Mouse (Mus musculus) neural tube, embryonic 14.5 days (tissue): ENCODE data around the gene Sorl1. TPM values are rescaled to one million over a fixed set of nuclear protein-coding genes. Genes with fewer than 3 reads are reported as not detected.

Source experiments
- ATAC-seq: fragments of 200-750 bp; cut with Nextera tagmentation; 2 replicates; pipeline ENCODE4 v1.8.0; 2017; ENCODE audit warnings: low read depth, mild to moderate bottlenecking, moderate TSS enrichment, moderate library complexity
- H3K27ac ChIP-seq: fragments of 300-500 bp; sonication (generic); 2 replicates; pipeline ENCODE4 v1.5.1; 2014; ENCODE audit warnings: low read depth, mild to moderate bottlenecking, control low read depth, low read length, moderate library complexity, mixed read lengths
- H3K27me3 ChIP-seq: fragments of 300-500 bp; sonication (generic); 2 replicates; pipeline ENCODE4 v1.6.1; 2014; ENCODE audit warnings: low read length; ENCODE audit not compliant: control insufficient read depth, insufficient read depth
- H3K36me3 ChIP-seq: fragments of 300-500 bp; sonication (generic); 2 replicates; pipeline ENCODE4 v1.6.1; 2014; ENCODE audit warnings: low read length, mixed read lengths; ENCODE audit not compliant: control insufficient read depth, insufficient read depth
- H3K4me1 ChIP-seq: fragments of 300-500 bp; sonication (generic); 2 replicates; pipeline ENCODE4 v1.6.1; 2014; ENCODE audit warnings: low read length; ENCODE audit not compliant: control insufficient read depth, insufficient read depth
- H3K4me2 ChIP-seq: fragments of 300-500 bp; sonication (generic); 2 replicates; pipeline ENCODE4 v1.6.1; 2014; ENCODE audit warnings: mild to moderate bottlenecking, low read depth, low read length, control low read depth
- H3K4me3 ChIP-seq: fragments of 300-500 bp; sonication (generic); 2 replicates; pipeline ENCODE4 v1.5.1; 2014; ENCODE audit warnings: low read depth, low read length, control low read depth, mixed read lengths
- H3K9ac ChIP-seq: fragments of 300-500 bp; sonication (generic); replicated peaks from 2 replicates; pipeline ENCODE4 v1.6.1; 2014; ENCODE audit warnings: low read depth, mild to moderate bottlenecking, control low read depth, low read length, mixed read lengths
- H3K9me3 ChIP-seq: fragments of 300-500 bp; sonication (generic); 2 replicates; pipeline ENCODE4 v1.6.1; 2016; ENCODE audit warnings: low read length; ENCODE audit not compliant: control insufficient read depth
- WGBS: fragments of 180-500 bp; shearing (Covaris S2); extraction: QIAGEN DNeasy Blood & Tissue Kit; methylation state at CpG from one replicate; pipeline ENCODE4 v1.1.7; 2014; 5-methylcytosine and 5-hydroxymethylcytosine counted together
- polyA plus RNA-seq: library from polyadenylated mRNA; unstranded; fragments of >200 nt; fragmentation: Nextera tagmentation; extraction: Ambion mirVana; gene quantifications from 2 replicates; pipeline ENCODE4 v1.2.1, GENCODE M21; 2014

Gene Sorl1
- polyA plus RNA-seq, 1 experiment from 2014 or later, result 20.4 TPM

DNA sequence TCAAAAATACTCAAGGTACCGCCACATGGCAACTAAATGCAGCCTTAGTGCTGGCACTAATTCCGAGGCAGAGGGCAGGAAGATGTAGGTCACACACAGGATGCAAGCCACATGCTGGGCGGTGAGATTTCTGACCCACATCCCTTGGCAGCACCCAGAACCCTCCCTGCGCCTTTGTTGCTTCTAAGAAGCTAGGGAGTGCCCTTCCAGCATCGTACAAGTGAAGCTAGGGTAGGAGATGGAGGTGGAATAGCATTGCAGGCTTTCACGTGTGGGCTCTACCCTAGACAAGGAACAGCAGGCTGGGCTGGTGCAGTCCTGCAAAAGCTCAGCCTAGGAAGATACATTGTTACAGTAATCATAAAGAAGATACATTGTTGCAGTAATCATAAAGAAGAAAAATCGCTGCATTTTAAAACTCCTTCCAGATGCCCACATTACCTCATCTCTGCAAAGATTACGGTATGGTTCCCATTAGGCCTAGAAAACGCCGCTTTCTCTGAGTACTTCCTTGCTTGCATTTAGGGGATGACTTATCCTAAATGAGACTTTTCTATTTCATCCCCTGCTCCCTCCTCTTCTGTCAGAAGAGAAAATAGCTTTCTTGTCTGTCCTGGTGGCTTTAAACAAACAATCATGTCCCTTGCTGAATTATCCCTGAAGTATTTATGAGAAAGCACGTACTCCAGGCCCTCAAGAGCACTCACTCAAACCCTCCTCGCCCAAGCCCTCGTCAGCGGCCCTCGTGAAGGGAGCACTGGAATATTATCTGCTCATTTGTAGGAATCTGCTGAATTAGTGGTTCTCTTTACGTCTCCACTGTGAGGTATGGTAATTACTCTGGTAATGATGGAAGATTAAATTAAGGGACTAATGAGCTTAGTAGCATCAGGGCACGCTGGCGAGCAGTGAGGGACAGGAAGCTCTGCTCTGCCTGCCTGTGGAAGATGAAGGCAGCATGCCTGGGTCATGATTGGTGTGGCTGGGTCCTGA is 84.8 kb downstream of the Sorl1 start:
- Histone ChIP-seq H3K4me3 (no peak overlapping the region), H3K9ac (no peak overlapping the region), H3K27ac (peak overlapping the region; percentile 87), H3K4me1 (peaks cover 13% of the 10 kb centered on the region; the same call in 1 of the 2 replicates), H3K9me3 (no peaks in the 10 kb centered on the region), H3K36me3 (0 out of 2 replicates have a peak, but pooled peaks cover 4% of the 10 kb centered on the region), H3K27me3 (no peaks in the 10 kb centered on the region), H3K4me2 (no peak overlapping the region)
- WGBS, result 56% methylated on average over 18 of the region's 18 CpGs
- peak; percentile 86 for ATAC-seq

DNA sequence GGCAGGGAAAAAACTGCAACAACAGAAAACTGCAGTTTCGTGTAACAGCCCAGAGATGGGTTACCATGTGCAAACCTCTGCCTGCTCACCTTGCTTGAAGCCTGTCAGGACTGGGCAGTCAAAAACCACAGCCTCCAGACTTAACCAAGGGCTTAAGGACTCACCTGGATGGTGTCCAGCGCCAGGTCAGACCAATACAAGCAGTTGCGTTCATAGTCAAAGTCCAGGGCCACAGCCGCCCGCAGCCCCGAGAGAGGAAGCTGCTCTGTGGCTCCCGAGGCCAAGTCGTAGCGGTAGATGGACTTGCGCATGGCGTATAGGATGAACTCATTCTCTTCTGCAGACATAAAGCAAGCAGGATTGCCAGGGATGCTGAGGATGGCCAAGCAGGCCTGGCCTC is 87.2 kb downstream of the Sorl1 start:
- H3K4me1 ChIP-seq, result peaks cover 13% of the 10 kb centered on the region; the same call in 1 of the 2 replicates
- H3K4me3 ChIP-seq, result no peak overlapping the region
- no peak for ATAC-seq

DNA sequence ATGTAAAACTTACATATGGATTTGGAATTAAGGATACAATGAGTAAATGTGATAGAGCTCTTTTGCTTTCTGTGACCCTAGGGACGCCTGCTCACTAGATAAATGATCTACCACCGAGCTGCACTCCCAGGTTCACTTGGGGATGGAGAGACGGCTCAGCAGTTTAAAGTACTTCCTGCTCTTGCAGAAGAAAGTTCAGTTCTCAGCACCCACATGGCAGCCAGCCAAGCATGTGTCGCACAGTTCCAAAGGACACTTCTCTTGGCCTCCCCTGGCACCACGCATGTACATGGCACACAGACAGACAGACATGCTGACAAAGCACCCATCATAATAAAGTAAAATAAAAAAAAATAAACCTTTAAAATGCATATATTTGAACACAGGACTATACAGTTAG is 88.1 kb downstream of the Sorl1 start:
- no peak overlapping the region for H3K4me3 ChIP-seq
- ATAC-seq, result no peak
- H3K9me3 ChIP-seq, result no peaks in the 10 kb centered on the region
- H3K4me1 ChIP-seq, result peaks cover 13% of the 10 kb centered on the region; the same call in 1 of the 2 replicates
- H3K27ac ChIP-seq, result no peak overlapping the region
- H3K27me3 ChIP-seq, result no peaks in the 10 kb centered on the region
- no peak overlapping the region for H3K4me2 ChIP-seq
- WGBS, result 71% methylated on average over 5 of the region's 5 CpGs
- no peaks in the 10 kb centered on the region for H3K36me3 ChIP-seq
- H3K9ac ChIP-seq, result no peak overlapping the region

More for the DNA sequence above, 87.2 kb downstream of the Sorl1 start:
- 96% methylated on average over 11 of the region's 11 CpGs for WGBS
- no peaks in the 10 kb centered on the region for H3K36me3 ChIP-seq
- no peaks in the 10 kb centered on the region for H3K9me3 ChIP-seq
- no peak overlapping the region for H3K9ac ChIP-seq
- H3K27me3 ChIP-seq, result no peaks in the 10 kb centered on the region
- H3K4me2 ChIP-seq, result no peak overlapping the region
- no peak overlapping the region for H3K27ac ChIP-seq

DNA sequence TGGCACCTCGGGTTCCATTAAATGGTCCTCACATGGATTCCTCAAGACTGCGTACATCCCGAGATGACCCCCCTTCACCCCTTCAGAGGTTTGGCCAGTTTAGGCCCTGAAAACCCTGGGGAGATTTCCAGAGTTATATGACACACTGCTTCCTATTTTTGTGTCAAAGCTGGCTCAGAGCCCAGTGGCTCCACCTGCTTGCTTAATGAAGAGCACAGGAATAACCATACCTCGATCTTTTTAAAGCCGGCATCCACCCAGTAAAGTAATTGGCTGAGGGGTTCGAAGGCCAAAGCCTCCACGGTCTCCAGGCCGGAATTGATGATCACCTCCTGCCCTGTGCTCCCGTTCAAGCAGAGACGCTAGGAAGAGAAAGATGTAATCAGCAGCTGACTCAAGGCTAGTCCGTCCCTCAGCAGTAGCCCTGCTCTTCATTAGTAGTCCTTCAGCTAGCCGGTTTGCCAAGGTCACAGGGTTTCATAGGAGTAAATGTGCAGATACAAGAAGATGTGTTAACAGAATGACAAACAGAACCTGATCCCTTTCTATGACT is 88.8 kb downstream of the Sorl1 start:
- H3K27me3 ChIP-seq, result no peaks in the 10 kb centered on the region
- H3K27ac ChIP-seq, result no peak overlapping the region
- no peak overlapping the region for H3K9ac ChIP-seq
- H3K4me2 ChIP-seq, result no peak overlapping the region
- peaks cover 13% of the 10 kb centered on the region; the same call in 1 of the 2 replicates for H3K4me1 ChIP-seq
- no peaks in the 10 kb centered on the region for H3K9me3 ChIP-seq
- H3K4me3 ChIP-seq, result no peak overlapping the region
- WGBS, result 68% methylated on average over 12 of the region's 12 CpGs
- no peak for ATAC-seq
- H3K36me3 ChIP-seq, result no peaks in the 10 kb centered on the region

DNA sequence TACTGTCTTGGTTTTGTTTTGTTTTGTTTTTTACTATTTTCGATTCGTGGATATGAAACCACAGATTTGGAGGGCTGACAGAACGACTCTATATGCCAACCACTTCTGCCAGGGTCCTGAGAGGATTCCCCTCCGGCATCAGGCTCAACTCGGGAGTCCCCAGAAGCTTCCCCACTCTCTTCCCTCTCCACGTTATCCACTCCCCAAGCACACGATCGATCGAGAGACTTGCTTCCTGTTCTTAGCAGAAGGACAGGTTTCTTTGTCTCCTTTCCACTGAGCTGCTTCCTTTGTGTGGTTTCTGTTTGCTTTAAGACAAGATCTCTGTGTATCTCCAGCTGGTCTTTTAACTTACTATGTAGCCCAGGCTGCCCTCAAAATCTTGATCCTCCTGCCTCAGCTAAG is 90.0 kb downstream of the Sorl1 start:
- ATAC-seq, result no peak
- peaks cover 10% of the 10 kb centered on the region; the same call in 1 of the 2 replicates for H3K4me1 ChIP-seq
- 78% methylated on average over 9 of the region's 9 CpGs for WGBS
- H3K27ac ChIP-seq, result no peak overlapping the region
- H3K9ac ChIP-seq, result no peak overlapping the region
- H3K4me2 ChIP-seq, result no peak overlapping the region
- H3K9me3 ChIP-seq, result no peaks in the 10 kb centered on the region
- H3K27me3 ChIP-seq, result no peaks in the 10 kb centered on the region
- no peak overlapping the region for H3K4me3 ChIP-seq
- H3K36me3 ChIP-seq, result no peaks in the 10 kb centered on the region

DNA sequence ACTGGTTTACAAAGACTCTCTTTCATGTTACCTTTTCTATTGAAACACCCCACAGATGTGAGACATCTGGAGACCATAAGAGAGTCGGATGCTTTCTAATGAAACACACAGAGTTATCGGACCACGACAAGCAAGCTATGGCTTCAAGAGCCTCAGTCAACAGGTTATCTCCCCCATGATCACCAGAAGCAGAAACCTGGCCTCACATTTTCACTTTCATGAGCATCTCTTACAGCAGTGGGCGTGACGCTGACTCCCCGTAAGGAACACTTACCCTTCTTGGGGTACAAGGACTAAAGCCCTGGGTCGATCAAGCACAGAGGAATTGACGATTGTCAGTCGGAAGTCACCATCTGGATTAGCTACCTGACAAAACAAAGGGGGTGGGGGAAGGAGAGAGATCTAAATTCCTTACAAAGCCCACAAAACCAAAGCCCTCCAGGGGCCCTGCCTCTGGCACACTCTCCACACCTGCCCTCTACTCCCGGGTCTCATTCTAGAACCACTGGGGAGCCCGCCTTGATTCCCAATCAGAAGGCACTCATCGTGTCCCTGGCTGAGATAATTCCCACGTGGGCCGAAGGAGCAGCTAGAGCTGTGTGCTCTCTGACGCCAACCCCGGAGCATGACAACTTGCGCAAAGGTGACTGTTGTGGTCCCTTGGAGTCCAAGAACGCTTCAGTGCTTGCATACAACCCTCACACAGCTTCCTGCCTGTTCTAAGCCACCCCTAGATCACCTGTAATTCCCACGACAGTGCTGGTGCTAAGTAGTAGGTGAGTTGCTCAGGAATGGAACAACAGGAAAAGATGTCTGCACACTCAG is 90.6 kb downstream of the Sorl1 start:
- Histone ChIP-seq H3K4me3 (no peak overlapping the region), H3K4me1 (peaks cover 3% of the 10 kb centered on the region; the same call in 1 of the 2 replicates), H3K4me2 (no peak overlapping the region), H3K36me3 (no peaks in the 10 kb centered on the region), H3K27me3 (no peaks in the 10 kb centered on the region), H3K27ac (no peak overlapping the region), H3K9ac (no peak overlapping the region), H3K9me3 (no peaks in the 10 kb centered on the region)
- ATAC-seq, result no peak
- WGBS, result 73% methylated on average over 19 of the region's 19 CpGs

DNA sequence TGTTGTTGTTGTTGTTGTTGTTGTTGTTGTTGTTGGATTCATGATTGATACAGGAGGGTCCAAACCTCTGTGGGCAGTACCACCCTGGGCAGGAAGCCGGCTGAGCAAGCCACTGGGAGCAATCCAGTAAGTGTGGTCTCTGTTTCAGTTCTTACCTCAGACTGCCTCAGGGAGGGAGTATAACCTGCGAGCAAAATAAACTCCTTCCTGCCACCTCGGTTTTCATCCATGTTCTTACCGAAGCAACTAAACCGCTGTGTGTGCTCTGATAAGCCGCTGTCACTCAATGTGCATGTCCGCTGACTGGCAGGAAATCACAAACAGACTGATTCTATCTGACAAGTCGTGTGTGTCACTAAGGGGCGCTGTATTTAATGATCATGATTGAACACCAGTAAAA is 91.7 kb downstream of the Sorl1 start:
- 78% methylated on average over 9 of the region's 9 CpGs for WGBS
- H3K9me3 ChIP-seq, result no peaks in the 10 kb centered on the region
- no peak overlapping the region for H3K4me2 ChIP-seq
- no peak overlapping the region for H3K27ac ChIP-seq
- H3K4me1 ChIP-seq, result no peaks in the 10 kb centered on the region
- H3K9ac ChIP-seq, result no peak overlapping the region
- H3K4me3 ChIP-seq, result no peak overlapping the region
- H3K27me3 ChIP-seq, result no peaks in the 10 kb centered on the region
- no peak for ATAC-seq
- H3K36me3 ChIP-seq, result no peaks in the 10 kb centered on the region

DNA sequence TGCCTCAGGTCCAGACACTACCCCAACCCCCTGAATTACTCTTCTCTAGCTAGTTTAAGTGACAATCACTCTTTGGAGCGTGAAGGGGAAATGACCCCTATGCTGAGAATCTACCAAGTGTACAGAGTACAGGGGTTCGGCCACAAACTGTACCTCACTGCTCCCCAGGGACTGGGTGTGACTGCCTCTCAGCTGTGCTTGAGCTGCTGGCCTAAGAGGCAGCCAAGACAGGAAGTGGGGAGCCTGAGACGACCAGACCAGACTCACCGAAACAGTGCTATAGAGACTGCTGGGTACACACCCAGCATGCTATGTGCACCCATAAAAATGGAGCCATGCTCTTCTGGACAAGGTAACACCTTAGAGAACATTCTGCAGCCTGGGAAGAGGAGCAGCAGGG is 95.3 kb downstream of the Sorl1 start:
- no peak overlapping the region for H3K27ac ChIP-seq
- no peaks in the 10 kb centered on the region for H3K27me3 ChIP-seq
- no peak for ATAC-seq
- H3K9me3 ChIP-seq, result no peaks in the 10 kb centered on the region
- H3K4me1 ChIP-seq, result no peaks in the 10 kb centered on the region
- no peak overlapping the region for H3K9ac ChIP-seq
- no peak overlapping the region for H3K4me2 ChIP-seq
- no peaks in the 10 kb centered on the region for H3K36me3 ChIP-seq
- no peak overlapping the region for H3K4me3 ChIP-seq
- WGBS, result 82% methylated on average over 4 of the region's 4 CpGs
